Mouse (Mus musculus): ENCODE results near the gene Arl4c.

DNA sequence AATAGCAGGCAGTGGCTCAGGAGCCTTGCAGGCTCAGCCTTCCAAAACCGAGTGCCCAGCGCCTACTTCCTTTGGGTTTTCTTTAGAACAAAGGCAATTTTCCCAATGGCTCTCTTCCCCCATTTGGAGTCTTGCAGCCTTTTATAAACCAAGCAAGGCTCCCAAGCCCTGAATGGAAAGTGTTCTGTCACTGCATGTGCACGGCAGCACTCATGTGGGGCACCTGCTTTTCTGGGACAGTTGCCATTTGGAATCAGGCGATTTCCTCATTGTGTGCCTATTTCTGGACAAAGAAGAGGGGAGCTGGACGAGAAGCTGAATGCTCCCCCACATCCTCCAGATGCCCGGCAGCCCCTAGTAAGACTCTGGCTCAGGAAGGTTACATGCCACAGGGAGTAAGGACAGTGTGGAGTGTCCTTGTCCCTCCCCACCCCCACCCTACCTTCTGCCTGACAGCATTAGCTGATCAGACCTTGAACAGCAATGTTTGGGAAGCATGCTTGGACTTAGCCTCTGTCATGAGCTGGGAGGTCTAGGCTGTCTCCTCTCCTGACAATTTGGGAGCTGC is 43.6 kb downstream of the Arl4c start:
- TF ChIP-seq CTCF (IDR thresholded peaks at IDR 0.05; ENCODE audit: borderline replicate concordance, control insufficient read depth, extremely low read depth, insufficient read depth, low read length, poor library complexity) (no peak), POLR2A (IDR thresholded peaks at IDR 0.05; ENCODE audit: control insufficient read depth, extremely low read depth, insufficient read depth, low read length, poor library complexity) (no peak)

All from thymus, adult 2 months (tissue).